Mouse (Mus musculus) G1E (cell line): ENCODE measurements around the gene Sympk. TPM values are rescaled to one million over a fixed set of nuclear protein-coding genes. Genes with fewer than 3 reads are reported as not detected.
A peak's percentile ranks its signal among the peaks of the same experiment; 100 is the strongest.

Experiments
- ATAC-seq: 2 replicates; pipeline ENCODE4 v1.8.0; 2016; ENCODE audit warnings: mild to moderate bottlenecking; ENCODE audit not compliant: insufficient number of reproducible peaks, poor library complexity, low FRiP score, severe bottlenecking; ENCODE audit errors: extremely low read depth
- DNase-seq: peaks from one replicate; pipeline ENCODE4 v3.0.0; 2012; ENCODE audit warnings: low spot score
- H3K27me3 ChIP-seq: 2 replicates; pipeline ENCODE4 v1.6.1; 2012; ENCODE audit warnings: mild to moderate bottlenecking, low read length, inconsistent platforms; ENCODE audit not compliant: insufficient read depth
- H3K36me3 ChIP-seq: replicated peaks from 2 replicates; pipeline ENCODE3; 2012; ENCODE audit warnings: mild to moderate bottlenecking, inconsistent platforms
- H3K4me1 ChIP-seq: 2 replicates; pipeline ENCODE4 v1.6.1; 2012; ENCODE audit warnings: low read depth, low read length, inconsistent platforms, mixed read lengths; ENCODE audit not compliant: insufficient read depth
- H3K4me3 ChIP-seq: 2 replicates; pipeline ENCODE4 v1.5.1; 2012; ENCODE audit warnings: low read depth, mild to moderate bottlenecking, inconsistent platforms, low read length, moderate library complexity, mixed read lengths
- H3K9me3 ChIP-seq: replicated peaks from 2 replicates; pipeline ENCODE4 v1.6.1; 2012; ENCODE audit warnings: inconsistent platforms
- CTCF ChIP-seq: IDR thresholded peaks from 2 replicates; pipeline ENCODE4 v1.5.1; 2012; ENCODE audit warnings: low read depth, low read length, inconsistent platforms, mixed read lengths
- GATA1 ChIP-seq: IDR thresholded peaks from 2 replicates; pipeline ENCODE4 v1.6.1; 2012; ENCODE audit warnings: borderline replicate concordance, low read length, inconsistent platforms, mixed read lengths
- GATA2 ChIP-seq: IDR thresholded peaks from 2 replicates; pipeline ENCODE4 v1.6.1; 2012; ENCODE audit warnings: low read depth, low read length, inconsistent platforms, borderline replicate concordance
- POLR2AphosphoS5 ChIP-seq: IDR thresholded peaks from 2 replicates; pipeline ENCODE4 v1.6.1; 2012; ENCODE audit warnings: low read depth, low read length, inconsistent platforms; ENCODE audit not compliant: insufficient replicate concordance
- TAL1 ChIP-seq: conservative IDR thresholded peaks from 2 replicates; pipeline ENCODE4 v1.6.1; 2012; ENCODE audit warnings: low read depth, low read length, inconsistent platforms, mixed read lengths
- polyA plus RNA-seq: library from polyadenylated mRNA; stranded (reverse); fragments of >175 nt; gene quantifications from 2 replicates; pipeline ENCODE4 v1.2.3, GENCODE M21; 2012
- total RNA-seq, 2 experiments: library from RNA; stranded (forward) in 1 of 2; stranded (reverse) in 1 of 2; fragments of 200-1000 nt in 1 of 2; fragments of >200 nt in 1 of 2; fragmentation: Nextera tagmentation in 1 of 2; gene quantifications; 2 replicates each; pipeline ENCODE4 v1.2.3; 2014 to 2017

Gene Sympk
- total and polyA plus RNA-seq, 3 experiments: 48.1 to 257 (median 149) TPM

- H3K4me1 ChIP-seq: peaks cover 51% of the 10 kb centered on the region
- ATAC-seq: no peak
- no peak for DNase-seq
Measured at GRCm38 (mm10) chr7:19094471-19094825, 70.3 kb downstream of the Sympk start, which contains the start of gene Six5. Gene Six5, plus strand, starts transcription at chr7:19094594.

DNA sequence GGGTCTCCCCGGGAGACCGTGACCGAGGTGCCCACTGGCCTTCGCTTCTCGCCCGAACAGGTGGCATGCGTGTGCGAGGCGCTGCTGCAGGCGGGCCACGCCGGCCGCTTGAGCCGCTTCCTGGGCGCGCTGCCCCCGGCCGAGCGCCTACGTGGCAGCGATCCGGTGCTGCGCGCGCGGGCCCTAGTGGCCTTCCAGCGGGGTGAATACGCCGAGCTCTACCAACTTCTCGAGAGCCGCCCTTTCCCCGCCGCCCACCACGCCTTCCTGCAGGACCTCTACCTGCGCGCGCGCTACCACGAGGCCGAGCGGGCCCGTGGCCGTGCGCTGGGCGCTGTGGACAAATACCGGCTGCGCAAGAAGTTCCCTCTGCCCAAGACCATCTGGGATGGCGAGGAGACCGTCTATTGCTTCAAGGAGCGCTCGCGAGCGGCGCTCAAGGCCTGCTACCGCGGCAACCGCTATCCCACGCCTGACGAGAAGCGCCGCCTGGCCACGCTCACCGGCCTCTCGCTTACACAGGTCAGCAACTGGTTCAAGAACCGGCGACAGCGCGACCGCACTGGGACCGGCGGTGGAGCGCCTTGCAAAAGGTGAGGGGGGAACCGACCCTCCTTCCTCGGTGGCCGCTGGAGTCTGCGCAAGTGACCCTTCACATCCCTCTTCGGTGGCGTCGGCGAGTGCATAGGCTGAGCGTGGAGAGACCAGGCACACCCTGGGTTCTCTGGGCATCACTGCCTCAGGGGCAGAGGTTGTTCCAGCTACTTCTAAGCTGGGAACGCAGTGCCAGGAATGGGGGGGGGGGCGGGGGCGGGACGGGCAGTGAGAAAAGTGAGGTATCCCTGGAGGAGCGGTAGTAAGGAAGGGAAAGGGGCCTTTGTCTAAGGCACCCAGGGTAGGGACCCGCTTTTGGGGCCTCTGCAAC lies 70.9 kb downstream of the Sympk start:
- DNase-seq (peak; percentile 41), ATAC-seq (no peak)
- peaks cover 51% of the 10 kb centered on the region for H3K4me1 ChIP-seq
- no peak for TF ChIP-seq GATA1
- TF ChIP-seq GATA2: no peak
- no peak for TF ChIP-seq TAL1
- no peak for TF ChIP-seq POLR2AphosphoS5
- no peak for TF ChIP-seq CTCF
- no peaks in the 10 kb centered on the region for H3K9me3 ChIP-seq
- peak overlapping the region; percentile 75 for H3K4me3 ChIP-seq
- peaks cover 51% of the 10 kb centered on the region for H3K36me3 ChIP-seq
- peaks cover 26% of the 10 kb centered on the region for H3K27me3 ChIP-seq

More at GRCm38 (mm10) chr7:19094471-19094825, 70.3 kb downstream of the Sympk start, which contains the start of gene Six5:
- TF ChIP-seq CTCF: no peak
- TF ChIP-seq GATA1: no peak
- TF ChIP-seq GATA2: no peak
- no peak for TF ChIP-seq TAL1
- TF ChIP-seq POLR2AphosphoS5: no peak
- Histone ChIP-seq H3K4me3 (peak within 1 kb of the TSS; percentile 75), H3K27me3 (peaks cover 23% of the 10 kb centered on the region), H3K9me3 (no peaks in the 10 kb centered on the region), H3K36me3 (peaks cover 56% of the 10 kb centered on the region)

GRCm38 (mm10) chr7:19095751-19096110 lies 71.6 kb downstream of the Sympk start:
- Histone ChIP-seq H3K4me1 (peaks cover 51% of the 10 kb centered on the region), H3K9me3 (no peaks in the 10 kb centered on the region), H3K4me3 (peak overlapping the region; percentile 75), H3K36me3 (peaks cover 45% of the 10 kb centered on the region), H3K27me3 (peaks cover 30% of the 10 kb centered on the region)
- DNase-seq (peak; percentile 59), ATAC-seq (peak; percentile 29)
- no peak for TF ChIP-seq GATA2
- TF ChIP-seq POLR2AphosphoS5: no peak
- TF ChIP-seq GATA1: no peak

- no peak for DNase-seq
- Histone ChIP-seq H3K27me3 (peaks cover 38% of the 10 kb centered on the region), H3K4me1 (peaks cover 51% of the 10 kb centered on the region)
Measured at GRCm38 (mm10) chr7:19096421-19096976, 72.3 kb downstream of the Sympk start.

GRCm38 (mm10) chr7:19097217-19097616 lies 73.0 kb downstream of the Sympk start:
- H3K36me3 ChIP-seq: peaks cover 30% of the 10 kb centered on the region
- TF ChIP-seq CTCF: no peak
- TF ChIP-seq TAL1: no peak
- no peak for TF ChIP-seq GATA1
- TF ChIP-seq POLR2AphosphoS5: no peak
- TF ChIP-seq GATA2: no peak
- peaks cover 44% of the 10 kb centered on the region for H3K27me3 ChIP-seq
- DNase-seq (no peak), ATAC-seq (no peak)
- peaks cover 50% of the 10 kb centered on the region for H3K4me1 ChIP-seq
- H3K9me3 ChIP-seq: no peaks in the 10 kb centered on the region
- no peak overlapping the region for H3K4me3 ChIP-seq

More at GRCm38 (mm10) chr7:19096421-19096976, 72.3 kb downstream of the Sympk start:
- TF ChIP-seq CTCF: no peak
- no peak for TF ChIP-seq POLR2AphosphoS5
- no peak for TF ChIP-seq TAL1
- no peak for TF ChIP-seq GATA1
- no peak for TF ChIP-seq GATA2
- ATAC-seq: no peak
- Histone ChIP-seq H3K4me3 (peak overlapping the region; percentile 75; the same call in 1 of the 2 replicates), H3K36me3 (peaks cover 37% of the 10 kb centered on the region), H3K9me3 (no peaks in the 10 kb centered on the region)

GRCm38 (mm10) chr7:19097863-19098262 lies 73.7 kb downstream of the Sympk start:
- Histone ChIP-seq H3K4me3 (no peak overlapping the region), H3K4me1 (peaks cover 43% of the 10 kb centered on the region), H3K27me3 (peaks cover 50% of the 10 kb centered on the region), H3K36me3 (peaks cover 23% of the 10 kb centered on the region), H3K9me3 (no peaks in the 10 kb centered on the region)
- ATAC-seq (no peak), DNase-seq (no peak)
- TF ChIP-seq TAL1 (no peak), CTCF (no peak), POLR2AphosphoS5 (no peak), GATA2 (no peak), GATA1 (no peak)
